Mouse (Mus musculus): ENCODE measurements around the gene Apobec4.

DNA sequence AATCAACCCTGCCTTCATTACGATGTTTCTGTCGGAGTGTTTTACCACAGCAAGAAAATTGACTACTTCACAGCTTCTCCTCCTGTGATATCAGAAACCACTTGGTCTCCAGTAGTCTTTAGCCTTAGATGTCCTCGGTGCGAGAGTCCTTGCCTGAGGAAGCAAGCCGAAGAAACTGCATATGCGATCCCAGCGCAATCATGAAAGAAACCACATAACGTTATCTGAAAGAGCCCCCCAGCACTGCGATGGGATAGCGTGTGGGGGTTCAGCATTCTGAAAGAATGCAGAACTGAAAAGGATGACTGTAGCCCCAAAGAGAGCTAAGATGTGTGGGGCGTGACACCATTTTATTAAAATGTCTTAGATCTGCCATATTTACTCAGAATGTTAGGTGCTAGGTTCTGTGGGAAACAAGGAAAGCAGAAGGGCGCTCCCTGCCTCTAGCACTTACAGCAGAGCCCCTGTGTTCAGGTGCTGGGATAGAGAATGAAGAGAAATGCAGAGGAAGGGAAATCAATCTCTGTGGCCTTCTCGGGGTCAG is 50.4 kb downstream of the Apobec4 start:
- TF ChIP-seq CTCF (IDR thresholded peaks at IDR 0.05; ENCODE audit: extremely low read depth, insufficient read depth, low read length) (no peak), POLR2A (IDR thresholded peaks at IDR 0.05; ENCODE audit: extremely low read depth, insufficient read depth, low read length) (no peak)

Data from cortical plate, adult 2 months (tissue).